Mouse (Mus musculus) midbrain, embryonic 15.5 days (tissue): Measurements from ENCODE around the gene Cpsf6. TPM values are rescaled to one million over a fixed set of nuclear protein-coding genes. Genes with fewer than 3 reads are reported as not detected.

Experiments
- ATAC-seq: fragments of 200-750 bp; cut with Nextera tagmentation; replicated peaks from 2 replicates; pipeline ENCODE4 v1.8.0; 2017; ENCODE audit warnings: moderate TSS enrichment
- H3K27ac ChIP-seq: fragments of 300-500 bp; sonication (generic); 2 replicates; pipeline ENCODE4 v1.5.1; 2015; ENCODE audit warnings: mild to moderate bottlenecking, inconsistent platforms
- H3K27me3 ChIP-seq: fragments of 300-500 bp; sonication (generic); replicated peaks from 2 replicates; pipeline ENCODE4 v1.6.1; 2015; ENCODE audit warnings: inconsistent platforms
- H3K36me3 ChIP-seq: fragments of 300-500 bp; sonication (generic); replicated peaks from 2 replicates; pipeline ENCODE4 v1.6.1; 2015; ENCODE audit warnings: inconsistent platforms
- H3K4me1 ChIP-seq: fragments of 300-500 bp; sonication (generic); 2 replicates; pipeline ENCODE4 v1.6.1; 2015; ENCODE audit warnings: inconsistent platforms
- H3K4me2 ChIP-seq: fragments of 300-500 bp; sonication (generic); 2 replicates; pipeline ENCODE4 v1.6.1; 2015; ENCODE audit warnings: inconsistent platforms, mild to moderate bottlenecking, moderate library complexity
- H3K4me3 ChIP-seq: fragments of 300-500 bp; sonication (generic); 2 replicates; pipeline ENCODE4 v1.5.1; 2015; ENCODE audit warnings: mild to moderate bottlenecking, inconsistent platforms
- H3K9ac ChIP-seq: fragments of 300-500 bp; sonication (generic); 2 replicates; pipeline ENCODE4 v1.6.1; 2015; ENCODE audit warnings: mild to moderate bottlenecking, inconsistent platforms
- H3K9me3 ChIP-seq: fragments of 300-500 bp; sonication (generic); 2 replicates; pipeline ENCODE4 v1.6.1; 2016; ENCODE audit warnings: inconsistent platforms
- WGBS: fragments of 180-500 bp; shearing (Covaris S2); methylation state at CpG from one replicate; pipeline ENCODE4 v1.1.7; 2015; ENCODE audit warnings: mixed read lengths; 5-methylcytosine and 5-hydroxymethylcytosine counted together
- polyA plus RNA-seq: library from polyadenylated mRNA; unstranded; fragments of >200 nt; fragmentation: Nextera tagmentation; extraction: Ambion mirVana; gene quantifications from 2 replicates; pipeline ENCODE4 v1.2.1, GENCODE M21; 2015

Gene Cpsf6
- polyA plus RNA-seq, 1 experiment from 2014 or later, result 154 TPM

DNA sequence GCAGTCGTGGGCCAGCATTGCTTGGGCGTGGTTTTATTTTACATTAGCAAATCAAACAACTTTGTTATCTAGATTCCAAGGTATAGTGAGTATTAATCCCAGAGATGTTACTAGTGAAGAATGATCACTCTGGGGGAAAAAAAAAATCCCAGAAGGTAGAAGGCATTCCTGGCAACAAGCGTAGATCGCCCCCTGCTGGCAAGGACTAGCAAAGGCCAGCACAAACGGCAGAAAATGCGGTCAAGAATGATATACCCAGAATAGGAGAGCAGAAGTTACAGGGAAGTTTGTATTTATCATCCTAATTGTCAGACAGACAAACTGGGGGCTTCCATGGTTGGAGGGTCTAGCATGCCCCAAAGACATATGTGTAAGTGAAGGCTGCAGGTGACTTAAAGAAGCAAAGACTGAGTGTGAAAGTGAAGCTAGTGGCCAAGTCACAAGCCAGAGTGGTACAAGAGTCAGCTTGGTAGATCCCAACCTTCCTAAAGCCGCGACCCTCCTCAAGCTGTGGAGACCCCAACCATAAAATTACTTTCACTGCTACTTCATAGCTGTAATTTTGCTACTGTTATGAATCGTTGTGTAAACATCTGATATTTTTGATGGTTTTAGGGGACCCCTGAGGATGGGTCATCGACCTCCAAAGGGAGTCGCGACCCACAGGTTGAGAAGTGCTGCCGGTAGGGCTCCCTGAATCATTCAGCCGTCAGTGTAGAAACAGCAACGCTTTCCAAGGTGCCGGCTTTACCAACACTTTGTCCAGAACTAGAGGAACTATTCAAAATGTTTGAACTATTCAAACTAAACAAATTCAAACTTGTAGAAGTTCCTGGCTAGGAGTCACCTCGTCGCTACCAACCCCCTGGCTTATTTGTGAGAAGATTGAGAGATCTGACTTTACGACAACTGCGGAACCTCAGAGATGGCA, 22.9 kb upstream of the Cpsf6 start:
- 69% methylated on average over 20 of the region's 20 CpGs for WGBS
- no peaks in the 10 kb centered on the region for H3K27me3 ChIP-seq
- H3K36me3 ChIP-seq, result no peaks in the 10 kb centered on the region
- no peak for ATAC-seq
- H3K9me3 ChIP-seq, result no peaks in the 10 kb centered on the region
- H3K27ac ChIP-seq, result no peak overlapping the region
- H3K4me2 ChIP-seq, result no peak overlapping the region
- peaks cover 6% of the 10 kb centered on the region; the same call in 1 of the 2 replicates for H3K4me1 ChIP-seq
- no peak overlapping the region for H3K9ac ChIP-seq
- no peak overlapping the region for H3K4me3 ChIP-seq

DNA sequence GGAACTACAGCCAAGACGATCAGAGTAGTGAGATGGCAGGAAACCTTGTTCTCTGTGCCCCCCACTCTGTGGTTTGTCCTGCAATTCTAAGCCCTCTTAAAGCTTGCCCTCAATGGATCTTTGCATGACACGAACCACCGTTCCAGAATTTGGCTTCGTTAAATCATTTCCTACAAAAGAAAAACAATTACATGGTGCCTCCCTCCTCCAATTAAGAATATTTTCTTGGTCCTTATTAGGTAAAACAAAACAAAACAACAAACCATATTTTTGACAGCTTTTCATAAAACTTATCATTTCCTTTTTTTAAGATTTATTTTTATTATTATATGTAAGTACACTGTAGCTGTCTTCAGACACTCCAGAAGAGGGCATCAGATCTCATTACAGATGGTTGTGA, 21.5 kb upstream of the Cpsf6 start:
- H3K4me2 ChIP-seq, result no peak overlapping the region
- WGBS, result 88% methylated on average over 4 of the region's 4 CpGs
- H3K4me1 ChIP-seq, result peaks cover 6% of the 10 kb centered on the region; the same call in 1 of the 2 replicates
- no peak overlapping the region for H3K4me3 ChIP-seq
- no peaks in the 10 kb centered on the region for H3K36me3 ChIP-seq
- ATAC-seq, result no peak
- no peak overlapping the region for H3K27ac ChIP-seq
- H3K9ac ChIP-seq, result no peak overlapping the region
- H3K9me3 ChIP-seq, result no peaks in the 10 kb centered on the region
- no peaks in the 10 kb centered on the region for H3K27me3 ChIP-seq

- ATAC-seq, result no peak
- no peak overlapping the region for H3K27ac ChIP-seq
- H3K4me1 ChIP-seq, result peaks cover 6% of the 10 kb centered on the region; the same call in 1 of the 2 replicates
- H3K4me2 ChIP-seq, result no peak overlapping the region
- H3K9me3 ChIP-seq, result no peaks in the 10 kb centered on the region
- H3K9ac ChIP-seq, result no peak overlapping the region
- H3K4me3 ChIP-seq, result no peak overlapping the region
- H3K27me3 ChIP-seq, result no peaks in the 10 kb centered on the region
- no peaks in the 10 kb centered on the region for H3K36me3 ChIP-seq
- WGBS, result 84% methylated on average over 4 of the region's 4 CpGs
Measured at GRCm38 (mm10) chr10:117400246-117400954, 20.6 kb upstream of the Cpsf6 start.

DNA sequence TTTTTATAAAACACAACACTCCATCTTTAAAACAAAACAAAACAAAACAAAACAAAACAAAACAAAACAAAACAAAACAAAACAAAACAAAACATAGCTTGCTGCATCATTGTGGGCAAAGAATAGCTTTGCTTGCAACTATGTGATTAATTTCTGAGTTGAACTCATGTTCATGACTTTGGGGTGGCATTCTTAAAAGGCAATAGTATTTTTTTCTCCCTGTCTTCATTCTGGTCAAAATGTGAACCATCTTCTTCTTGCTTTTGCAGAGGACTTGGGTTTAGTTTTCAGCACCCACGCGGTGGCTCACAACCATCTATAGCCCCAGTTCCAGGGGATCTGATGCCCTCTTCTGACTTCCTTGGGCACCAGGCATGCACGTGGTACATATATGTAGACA, 20.0 kb upstream of the Cpsf6 start:
- Histone ChIP-seq H3K27me3 (no peaks in the 10 kb centered on the region), H3K4me3 (no peak overlapping the region), H3K9ac (no peak overlapping the region), H3K4me2 (no peak overlapping the region), H3K9me3 (no peaks in the 10 kb centered on the region), H3K27ac (no peak overlapping the region), H3K36me3 (no peaks in the 10 kb centered on the region), H3K4me1 (peaks cover 6% of the 10 kb centered on the region; the same call in 1 of the 2 replicates)
- ATAC-seq, result no peak
- 89% methylated on average over 3 of the region's 3 CpGs for WGBS

- H3K4me1 ChIP-seq, result peaks cover 6% of the 10 kb centered on the region; the same call in 1 of the 2 replicates
- ATAC-seq, result no peak
- H3K4me3 ChIP-seq, result no peak overlapping the region
- H3K9ac ChIP-seq, result no peak overlapping the region
- H3K4me2 ChIP-seq, result no peak overlapping the region
- no peaks in the 10 kb centered on the region for H3K36me3 ChIP-seq
- H3K9me3 ChIP-seq, result no peaks in the 10 kb centered on the region
- no peaks in the 10 kb centered on the region for H3K27me3 ChIP-seq
- 38% methylated on average over 2 of the region's 2 CpGs for WGBS
- no peak overlapping the region for H3K27ac ChIP-seq
Measured at GRCm38 (mm10) chr10:117399196-117399595, 19.4 kb upstream of the Cpsf6 start.

GRCm38 (mm10) chr10:117398044-117398780, 18.4 kb upstream of the Cpsf6 start:
- WGBS, result 87% methylated on average over 18 of the region's 18 CpGs
- Histone ChIP-seq H3K36me3 (no peaks in the 10 kb centered on the region), H3K27ac (no peak overlapping the region), H3K9me3 (no peaks in the 10 kb centered on the region), H3K27me3 (no peaks in the 10 kb centered on the region), H3K4me2 (no peak overlapping the region), H3K9ac (no peak overlapping the region), H3K4me3 (no peak overlapping the region), H3K4me1 (peaks cover 9% of the 10 kb centered on the region)
- ATAC-seq, result no peak

DNA sequence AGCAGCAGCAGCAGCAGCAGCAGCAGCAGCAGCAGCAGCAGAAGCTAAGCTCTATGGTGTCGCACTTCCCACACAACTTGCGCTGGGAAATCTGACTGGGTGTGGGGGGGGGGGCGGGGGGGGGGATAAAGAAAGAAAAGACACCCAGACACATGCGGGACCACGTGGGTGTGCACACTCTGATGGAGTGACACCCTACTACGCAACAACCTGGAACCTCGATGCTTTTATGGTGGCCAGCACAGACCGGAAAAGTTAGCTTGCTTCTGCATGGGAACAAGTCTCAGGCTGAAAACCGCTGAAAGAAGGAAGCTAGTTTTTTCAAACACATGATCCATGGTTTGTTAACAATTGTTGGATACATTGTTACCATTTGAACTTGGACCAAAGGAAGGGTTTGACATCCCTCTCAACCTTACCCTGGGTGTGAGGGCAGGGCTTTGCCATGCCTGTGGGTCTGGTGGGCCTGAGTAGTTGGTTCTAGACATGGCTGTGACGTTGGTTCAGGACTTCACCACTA, 17.4 kb upstream of the Cpsf6 start:
- no peak for ATAC-seq
- WGBS, result 62% methylated on average over 9 of the region's 10 CpGs
- Histone ChIP-seq H3K4me1 (peaks cover 9% of the 10 kb centered on the region), H3K36me3 (no peaks in the 10 kb centered on the region), H3K27ac (no peak overlapping the region), H3K9me3 (no peaks in the 10 kb centered on the region), H3K4me2 (no peak overlapping the region), H3K27me3 (no peaks in the 10 kb centered on the region), H3K4me3 (no peak overlapping the region), H3K9ac (no peak overlapping the region)

DNA sequence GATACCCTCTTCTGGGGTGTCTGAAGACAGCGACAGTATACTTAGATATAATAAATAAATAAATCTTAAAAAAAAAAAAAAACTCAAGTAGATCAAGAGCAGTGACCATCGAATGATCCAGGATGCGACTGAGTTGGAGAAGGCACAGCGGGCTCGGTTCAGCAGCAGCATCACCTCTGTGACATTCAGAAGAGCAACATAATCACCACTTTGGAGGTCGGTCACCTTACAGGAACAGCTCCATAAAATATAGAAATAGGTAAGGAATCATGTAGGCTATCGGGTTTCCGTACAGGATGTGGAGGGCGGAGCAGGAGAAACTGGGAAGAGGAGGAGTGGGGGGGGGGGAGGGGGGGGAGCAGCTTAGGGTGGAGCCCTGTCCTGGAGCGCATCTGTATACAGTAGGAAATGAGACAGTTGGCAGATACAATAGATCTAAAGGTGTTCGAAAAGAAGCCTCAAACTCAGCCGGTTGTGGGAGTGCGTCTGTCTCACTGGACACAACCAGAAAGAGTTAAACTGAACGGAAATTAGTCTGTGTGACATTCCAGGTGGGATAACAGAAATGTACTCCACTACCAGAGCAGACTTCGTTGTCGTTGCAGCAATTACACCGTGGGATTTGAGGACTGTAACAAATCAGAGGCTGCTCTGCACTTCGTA, 16.7 kb upstream of the Cpsf6 start:
- no peak overlapping the region for H3K27ac ChIP-seq
- ATAC-seq, result no peak
- H3K36me3 ChIP-seq, result no peaks in the 10 kb centered on the region
- H3K27me3 ChIP-seq, result no peaks in the 10 kb centered on the region
- no peaks in the 10 kb centered on the region for H3K9me3 ChIP-seq
- WGBS, result 65% methylated on average over 18 of the region's 18 CpGs
- no peak overlapping the region for H3K4me3 ChIP-seq
- H3K4me1 ChIP-seq, result peaks cover 9% of the 10 kb centered on the region
- no peak overlapping the region for H3K9ac ChIP-seq
- H3K4me2 ChIP-seq, result no peak overlapping the region

DNA sequence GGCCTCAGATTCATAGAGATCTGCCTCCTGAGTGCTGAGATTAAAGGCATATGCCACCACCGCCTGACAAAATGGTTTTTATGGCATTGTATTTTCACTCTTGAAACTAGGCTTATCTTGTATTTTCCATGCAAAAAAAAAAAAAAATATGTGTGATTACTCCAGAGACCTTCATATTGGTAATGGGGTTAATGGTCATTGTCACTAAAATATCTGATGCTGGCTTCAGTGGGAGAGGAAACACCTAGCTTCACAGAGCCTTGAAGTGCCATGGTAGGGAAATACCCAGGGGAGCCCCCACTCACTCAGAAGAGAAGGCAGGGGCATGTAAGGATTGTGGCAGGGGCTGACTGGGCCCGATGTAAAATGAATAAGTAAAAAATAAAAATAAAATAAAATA, 16.0 kb upstream of the Cpsf6 start:
- Histone ChIP-seq H3K4me3 (no peak overlapping the region), H3K27ac (no peak overlapping the region), H3K4me1 (peaks cover 9% of the 10 kb centered on the region), H3K27me3 (no peaks in the 10 kb centered on the region), H3K9me3 (no peaks in the 10 kb centered on the region), H3K9ac (no peak overlapping the region), H3K36me3 (no peaks in the 10 kb centered on the region), H3K4me2 (no peak overlapping the region)
- WGBS, result 100% methylated on average over 2 of the region's 2 CpGs
- ATAC-seq, result no peak

GRCm38 (mm10) chr10:117394738-117395550, 15.1 kb upstream of the Cpsf6 start:
- Histone ChIP-seq H3K4me3 (no peak overlapping the region), H3K27ac (no peak overlapping the region), H3K4me2 (no peak overlapping the region), H3K27me3 (no peaks in the 10 kb centered on the region), H3K9me3 (no peaks in the 10 kb centered on the region), H3K9ac (no peak overlapping the region), H3K4me1 (peaks cover 9% of the 10 kb centered on the region), H3K36me3 (no peaks in the 10 kb centered on the region)
- no peak for ATAC-seq
- whole genome bisulfite sequencing, result 81% methylated on average over 3 of the region's 3 CpGs

DNA sequence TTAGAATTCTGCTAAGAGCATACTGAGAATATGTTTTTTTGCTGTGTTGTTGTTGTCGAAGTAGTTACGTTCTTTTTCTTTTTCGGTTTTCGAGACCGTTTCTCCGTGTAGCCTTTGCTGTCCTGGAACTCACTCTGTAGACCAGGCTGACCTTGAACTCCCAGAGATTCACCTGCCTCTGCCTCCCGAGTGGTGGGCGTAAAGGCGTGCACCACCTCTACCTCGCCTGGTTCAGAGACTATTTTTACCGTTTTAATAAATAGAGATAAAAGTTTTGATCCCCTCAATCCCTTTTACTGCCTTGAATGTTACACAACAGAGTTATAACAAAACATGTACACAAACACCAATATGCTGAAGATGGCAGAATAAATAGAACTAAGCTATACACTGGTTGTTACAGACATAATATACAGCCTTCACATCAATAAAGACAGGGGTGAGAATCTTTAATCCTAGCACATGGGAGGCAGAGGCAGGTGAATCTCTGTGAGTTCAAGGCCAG, 14.1 kb upstream of the Cpsf6 start:
- ATAC-seq, result no peak
- Histone ChIP-seq H3K9ac (no peak overlapping the region), H3K4me1 (peaks cover 9% of the 10 kb centered on the region), H3K36me3 (no peaks in the 10 kb centered on the region), H3K4me2 (peak overlapping the region; percentile 50), H3K27ac (no peak overlapping the region), H3K27me3 (no peaks in the 10 kb centered on the region), H3K9me3 (no peaks in the 10 kb centered on the region), H3K4me3 (peak overlapping the region; percentile 28)
- 65% methylated on average over 11 of the region's 11 CpGs for WGBS
